Mouse (Mus musculus) kidney, adult 18-20 months (tissue): ENCODE measurements around the gene Hnrnph3.

ENCODE experiments used
- DNase-seq: peaks from one replicate; pipeline ENCODE4 v3.0.0; 2021

Hnrnph3 gene

GRCm38 (mm10) chr10:62980039-62980954 is 43.7 kb downstream of the Hnrnph3 start, which contains the start of gene Rufy2:
Gene Rufy2 (plus strand): TSS chr10:62980223.
- DNase-seq = peak; percentile 85

DNA sequence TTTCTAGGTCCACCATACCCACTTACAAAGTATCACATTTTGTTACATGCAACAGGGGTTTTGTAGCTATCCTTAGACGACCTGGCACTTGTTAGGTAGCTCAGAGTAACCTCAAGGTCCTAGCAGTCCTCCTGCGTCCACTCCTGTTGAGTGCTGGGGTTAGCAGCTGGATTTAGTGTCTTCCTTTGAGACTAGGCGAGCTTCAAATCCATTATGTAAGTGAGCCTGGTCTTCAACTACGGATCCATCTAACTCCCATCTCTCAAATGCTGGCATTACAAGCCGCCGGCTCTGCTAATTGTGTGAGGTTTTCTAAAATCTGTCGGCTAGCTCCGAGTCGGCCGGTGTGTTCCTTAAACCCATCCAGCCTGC is 44.4 kb downstream of the Hnrnph3 start:
- DNase-seq = no peak

- peak; percentile 55 for DNase-seq
Observed at GRCm38 (mm10) chr10:62971821-62972220, 52.2 kb downstream of the Hnrnph3 start.

GRCm38 (mm10) chr10:62966291-62966690 is 57.7 kb downstream of the Hnrnph3 start:
- no peak for DNase-seq

DNA sequence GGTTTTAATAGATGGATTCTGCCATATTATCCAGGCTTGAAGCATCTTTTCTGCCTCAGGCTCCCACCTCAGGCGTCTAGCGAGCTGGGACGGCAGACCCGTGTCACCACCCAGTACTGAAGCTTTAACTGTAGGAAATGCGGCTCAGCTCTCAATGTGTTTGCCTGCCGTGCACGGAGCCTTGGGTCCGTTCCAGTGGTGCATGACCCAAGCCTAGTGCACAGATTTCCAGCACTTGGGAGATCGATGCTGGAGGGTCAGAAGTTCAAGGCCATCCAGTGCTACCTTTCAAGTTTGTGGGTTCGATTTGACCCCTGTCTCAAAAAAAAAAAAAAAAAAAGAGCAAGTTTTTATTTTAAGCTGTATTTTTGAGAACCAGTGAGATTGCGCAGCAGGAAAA is 58.2 kb downstream of the Hnrnph3 start:
- DNase-seq = no peak
